ENCODE assay signal across 23 mouse cellular contexts in genomic region chr5:150845961-150846360, GRCm38 (mm10).
DNase-seq lines count a peak whose midpoint lies in the region; ATAC-seq and TF ChIP-seq lines count a peak whose summit lies in the region.
"Had no signal": no experiment of that assay in that cellular context is flagged by ENCODE, and none has a peak within 500 bp of the region (broad histone marks: within the 10 kb centered on the region; RNA-seq: fewer than 3 reads in every experiment).

No protein-coding gene starts in this region.

- no peaks in the 10 kb centered on the region for H3K27me3 ChIP-seq in forebrain, embryonic 11.5 days (ENCODE audit: control insufficient read depth, insufficient read depth, low read length)
- H3K27me3 ChIP-seq in forebrain, postnatal 0 days (ENCODE audit: insufficient read depth, low read length) = no peaks in the 10 kb centered on the region
- no peaks in the 10 kb centered on the region for H3K27me3 ChIP-seq in hindbrain, embryonic 16.5 days (replicated peaks; ENCODE audit: control insufficient read depth, insufficient read depth, low read length)
- H3K27me3 ChIP-seq: embryonic facial prominence, embryonic 13.5 days; embryonic facial prominence, embryonic 15.5 days; forebrain, embryonic 13.5 days; forebrain, embryonic 15.5 days had no signal

- H3K9me3 ChIP-seq in forebrain, embryonic 11.5 days (ENCODE audit: control insufficient read depth, low read length) = no peaks in the 10 kb centered on the region
- H3K9me3 ChIP-seq in forebrain, postnatal 0 days (ENCODE audit: low read length) = no peaks in the 10 kb centered on the region
- no peaks in the 10 kb centered on the region for H3K9me3 ChIP-seq in ES-E14 (ENCODE audit: control insufficient read depth, insufficient read depth, low read depth, low read length)
- no peaks in the 10 kb centered on the region for H3K9me3 ChIP-seq in hindbrain, embryonic 16.5 days (ENCODE audit: control insufficient read depth, low read length)
- H3K9me3 ChIP-seq: embryonic facial prominence, embryonic 13.5 days; embryonic facial prominence, embryonic 15.5 days; forebrain, embryonic 10.5 days; forebrain, embryonic 13.5 days; forebrain, embryonic 15.5 days had no signal

- 91% methylated on average over 6 of the region's 6 CpGs for WGBS in forebrain, embryonic 11.5 days
- 84% methylated on average over 6 of the region's 6 CpGs for WGBS in forebrain, postnatal 0 days
- WGBS in hindbrain, embryonic 16.5 days = 93% methylated on average over 6 of the region's 6 CpGs

- in situ Hi-C loops in ES-E14 (cut with MboI; ENCODE audit: low sequenced_read_pairs in 2 of 2, unreplicated experiment in 2 of 2) = no loop called here

- TF ChIP-seq CTCF in forebrain, postnatal 0 days (IDR thresholded peaks at IDR 0.05; ENCODE audit: low read depth) = no peak

- no peak overlapping the region for H3K4me2 ChIP-seq in forebrain, embryonic 11.5 days (ENCODE audit: low read depth, low read length, severe bottlenecking)
- H3K4me2 ChIP-seq in forebrain, postnatal 0 days (ENCODE audit: low read depth) = no peak overlapping the region
- H3K4me2 ChIP-seq in hindbrain, embryonic 16.5 days (ENCODE audit: low read length) = no peak overlapping the region
- H3K4me2 ChIP-seq: embryonic facial prominence, embryonic 13.5 days; embryonic facial prominence, embryonic 15.5 days; forebrain, embryonic 13.5 days; forebrain, embryonic 15.5 days had no signal

- no peaks in the 10 kb centered on the region for H3K4me1 ChIP-seq in forebrain, embryonic 11.5 days (replicated peaks; ENCODE audit: control insufficient read depth, insufficient read depth, low read length)
- no peaks in the 10 kb centered on the region for H3K4me1 ChIP-seq in forebrain, postnatal 0 days (ENCODE audit: insufficient read depth)
- peaks cover 0 to 4% of the 10 kb centered on the region in 2 experiments; a peak in 2 of 4 replicates for H3K4me1 ChIP-seq in ES-E14 (ENCODE audit: control insufficient read depth in 2 of 2, insufficient read depth in 2 of 2, low read length in 2 of 2, poor library complexity in 1 of 2)
- H3K4me1 ChIP-seq in hindbrain, embryonic 16.5 days (ENCODE audit: control insufficient read depth, insufficient read depth, low read depth, low read length) = no peaks in the 10 kb centered on the region
- H3K4me1 ChIP-seq: embryonic facial prominence, embryonic 13.5 days; embryonic facial prominence, embryonic 15.5 days; forebrain, embryonic 10.5 days; forebrain, embryonic 13.5 days; forebrain, embryonic 15.5 days had no signal

- no peak overlapping the region for H3K9ac ChIP-seq in forebrain, embryonic 11.5 days (ENCODE audit: low read length)
- H3K9ac ChIP-seq in forebrain, postnatal 0 days = no peak overlapping the region
- H3K9ac ChIP-seq in ES-E14 (ENCODE audit: insufficient read depth, low read depth, low read length, poor library complexity, severe bottlenecking) = no peak overlapping the region
- no peak overlapping the region for H3K9ac ChIP-seq in hindbrain, embryonic 16.5 days (ENCODE audit: low read depth, low read length)
- H3K9ac ChIP-seq: embryonic facial prominence, embryonic 13.5 days; embryonic facial prominence, embryonic 15.5 days; forebrain, embryonic 13.5 days; forebrain, embryonic 15.5 days had no signal

- ATAC-seq in forebrain, embryonic 11.5 days (replicated peaks; ENCODE audit: low FRiP score) = 0 out of 2 replicates have a peak, but pooled peaks have one; percentile 27
- no peak for ATAC-seq in forebrain, postnatal 0 days
- ATAC-seq in hindbrain, embryonic 16.5 days = no peak
- ATAC-seq: forebrain, embryonic 13.5 days; forebrain, embryonic 15.5 days had no signal

- no peak overlapping the region for H3K27ac ChIP-seq in forebrain, embryonic 11.5 days (ENCODE audit: low read depth, low read length)
- H3K27ac ChIP-seq in forebrain, postnatal 0 days (ENCODE audit: low read depth, low read length) = no peak overlapping the region
- H3K27ac ChIP-seq in ES-E14 (ENCODE audit: insufficient read depth, low read depth, low read length, poor library complexity, severe bottlenecking) = no peak overlapping the region
- H3K27ac ChIP-seq in hindbrain, embryonic 16.5 days (ENCODE audit: low read depth, low read length) = no peak overlapping the region
- H3K27ac ChIP-seq: embryonic facial prominence, embryonic 13.5 days; embryonic facial prominence, embryonic 15.5 days; forebrain, embryonic 10.5 days; forebrain, embryonic 13.5 days; forebrain, embryonic 15.5 days had no signal

- H3K36me3 ChIP-seq in forebrain, embryonic 11.5 days (ENCODE audit: control insufficient read depth, insufficient read depth, low read length) = no peaks in the 10 kb centered on the region
- H3K36me3 ChIP-seq in forebrain, postnatal 0 days (ENCODE audit: insufficient read depth) = no peaks in the 10 kb centered on the region
- H3K36me3 ChIP-seq in ES-E14 (ENCODE audit: control insufficient read depth, insufficient read depth, low read length, poor library complexity, severe bottlenecking) = no peaks in the 10 kb centered on the region
- no peaks in the 10 kb centered on the region for H3K36me3 ChIP-seq in hindbrain, embryonic 16.5 days (ENCODE audit: control insufficient read depth, insufficient read depth, low read length)
- H3K36me3 ChIP-seq: embryonic facial prominence, embryonic 13.5 days; embryonic facial prominence, embryonic 15.5 days; forebrain, embryonic 10.5 days; forebrain, embryonic 15.5 days had no signal

- DNase-seq in forebrain, embryonic 11.5 days (ENCODE audit: low spot score) = no peak
- no peak for DNase-seq in forebrain, postnatal 0 days
- DNase-seq in ES-E14 (ENCODE audit: low read depth, low spot score) (peak; percentile 35), ZHBTc4 (ENCODE audit: low read depth, low spot score) (peak; percentile 73)
- DNase-seq in urinary bladder, postnatal 36 days (ENCODE audit: low spot score in 2 of 2) = no peak
- DNase-seq in gastrocnemius, adult 18-20 months (ENCODE audit: low spot score) = no peak
- DNase-seq: adrenal gland, adult 2 months; adrenal gland, postnatal 10 days; adrenal gland, postnatal 25 days; cerebellum, adult 11 months; cerebellum, adult 18-20 months; cerebellum, adult 8-10 months; cerebellum, adult 9-11 months; cerebellum, postnatal 14 days; cerebellum, postnatal 36 days; embryo, embryonic 11 days had no signal

- no peak overlapping the region for H3K4me3 ChIP-seq in forebrain, embryonic 11.5 days (ENCODE audit: low read depth, low read length)
- no peak overlapping the region for H3K4me3 ChIP-seq in forebrain, postnatal 0 days (ENCODE audit: low read depth, low read length)
- H3K4me3 ChIP-seq in ES-E14 (ENCODE audit: insufficient read depth in 1 of 2, low read depth in 1 of 2, low read length in 2 of 2, poor library complexity in 1 of 2, severe bottlenecking in 1 of 2) = no peak overlapping the region
- no peak overlapping the region for H3K4me3 ChIP-seq in hindbrain, embryonic 16.5 days (ENCODE audit: low read length)
- H3K4me3 ChIP-seq: embryonic facial prominence, embryonic 13.5 days; embryonic facial prominence, embryonic 15.5 days; erythroblast, embryonic 14.5 days; forebrain, embryonic 10.5 days; forebrain, embryonic 13.5 days; forebrain, embryonic 15.5 days had no signal

TF ChIP-seq in ES-E14, 5 proteins besides CTCF, POLR2A, EP300 and RAD21:
- TF ChIP-seq HCFC1 (IDR thresholded peaks at IDR 0.05; ENCODE audit: borderline replicate concordance, insufficient read depth, low read length) (no peak), ZC3H11A (IDR thresholded peaks at IDR 0.05; ENCODE audit: borderline replicate concordance, low read depth, low read length) (no peak), ZNF384 (IDR thresholded peaks at IDR 0.05; ENCODE audit: low read depth, low read length) (no peak), MAFK (IDR thresholded peaks at IDR 0.05; ENCODE audit: insufficient read depth, low read depth, low read length) (no peak), CHD2 (IDR thresholded peaks at IDR 0.05; ENCODE audit: low read depth, low read length) (no peak)

Comparison
In these comparisons a context has a peak if more than half of its experiments do, and no peak if none do; other contexts are left out.
1. DNase-seq: peak in ES-E14 (single experiment) and ZHBTc4 (single experiment); none in forebrain, embryonic 11.5 days (single experiment), forebrain, postnatal 0 days (single experiment), urinary bladder, postnatal 36 days (0 of 2) and gastrocnemius, adult 18-20 months (single experiment).